Mouse (Mus musculus): ENCODE measurements around the gene Lman1l.

Lman1l gene

GRCm38 (mm10) chr9:57577144-57577849, 43.3 kb downstream of the Lman1l start:
- DNase-seq (ENCODE audit: low spot score), result no peak

- no peak for DNase-seq (ENCODE audit: low spot score)
Observed at GRCm38 (mm10) chr9:57575577-57575976, 45.0 kb downstream of the Lman1l start.

- DNase-seq (ENCODE audit: low spot score), result no peak
Observed at GRCm38 (mm10) chr9:57574397-57574796, 46.2 kb downstream of the Lman1l start.

- no peak for DNase-seq (ENCODE audit: low spot score)
Observed at GRCm38 (mm10) chr9:57568500-57568899, 52.1 kb downstream of the Lman1l start.

- no peak for DNase-seq (ENCODE audit: low spot score)
Observed at GRCm38 (mm10) chr9:57566846-57567245, 53.7 kb downstream of the Lman1l start.

GRCm38 (mm10) chr9:57565741-57566221, 54.8 kb downstream of the Lman1l start:
- no peak for DNase-seq (ENCODE audit: low spot score)

GRCm38 (mm10) chr9:57564609-57565008, 56.0 kb downstream of the Lman1l start:
- no peak for DNase-seq (ENCODE audit: low spot score)

- DNase-seq (ENCODE audit: low spot score), result peak; percentile 44
Observed at GRCm38 (mm10) chr9:57562896-57563372, 57.6 kb downstream of the Lman1l start.

GRCm38 (mm10) chr9:57561711-57562099, 58.9 kb downstream of the Lman1l start:
- no peak for DNase-seq (ENCODE audit: low spot score)

GRCm38 (mm10) chr9:57560861-57561710, 59.5 kb downstream of the Lman1l start, which contains the start of gene Scamp2:
Scamp2 (plus strand) TSS chr9:57560943.
- DNase-seq (ENCODE audit: low spot score), result peak; percentile 86

- DNase-seq (ENCODE audit: low spot score), result no peak
Observed at GRCm38 (mm10) chr9:57560263-57560662, 60.3 kb downstream of the Lman1l start.

- DNase-seq (ENCODE audit: low spot score), result no peak
Observed at GRCm38 (mm10) chr9:57559568-57559967, 61.0 kb downstream of the Lman1l start.

GRCm38 (mm10) chr9:57558625-57559024, 61.9 kb downstream of the Lman1l start:
- DNase-seq (ENCODE audit: low spot score), result no peak

GRCm38 (mm10) chr9:57557215-57557614, 63.4 kb downstream of the Lman1l start:
- no peak for DNase-seq (ENCODE audit: low spot score)
